Mouse (Mus musculus) yolk sac, embryonic 10.5 days (tissue): Measurements from ENCODE around the gene Fam219a.
A peak's percentile ranks its signal among the peaks of the same experiment; 100 is the strongest.

Source experiments
- DNase-seq: peaks from one replicate; pipeline ENCODE4 v3.0.0-alpha.2; 2017; ENCODE audit warnings: low spot score

Gene Fam219a

DNA sequence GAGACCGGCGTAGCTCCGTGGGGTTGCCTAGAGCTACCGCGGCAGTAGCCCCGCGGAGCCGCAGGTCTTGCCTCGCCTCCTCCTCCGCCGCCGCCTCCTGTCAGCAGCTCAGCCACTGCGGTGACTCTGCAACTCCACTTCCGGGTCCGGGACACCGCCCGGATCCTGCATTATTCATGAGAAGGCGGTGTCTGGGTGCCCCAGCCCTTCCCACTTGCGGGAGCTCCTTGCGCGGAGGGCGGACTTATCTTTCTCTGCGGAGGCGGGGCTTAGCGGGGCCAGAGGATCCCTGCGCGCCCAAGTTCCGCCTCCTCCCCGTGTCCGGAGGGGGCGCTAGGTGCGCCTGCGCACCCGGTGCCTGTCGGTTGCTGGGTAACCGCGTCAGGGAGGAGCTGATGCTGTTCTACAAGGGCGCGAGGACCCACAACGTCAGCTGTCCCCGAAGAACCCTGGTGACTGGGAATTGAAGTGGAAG is at the start of gene Fam219a, which contains the start of gene Dnaic1:
Fam219a (minus strand) TSS at position 128 of the 475 bp plus-strand sequence.
Dnaic1 (plus strand) TSS at position 365 of the 475 bp plus-strand sequence.
- DNase-seq: peak; percentile 98

DNA sequence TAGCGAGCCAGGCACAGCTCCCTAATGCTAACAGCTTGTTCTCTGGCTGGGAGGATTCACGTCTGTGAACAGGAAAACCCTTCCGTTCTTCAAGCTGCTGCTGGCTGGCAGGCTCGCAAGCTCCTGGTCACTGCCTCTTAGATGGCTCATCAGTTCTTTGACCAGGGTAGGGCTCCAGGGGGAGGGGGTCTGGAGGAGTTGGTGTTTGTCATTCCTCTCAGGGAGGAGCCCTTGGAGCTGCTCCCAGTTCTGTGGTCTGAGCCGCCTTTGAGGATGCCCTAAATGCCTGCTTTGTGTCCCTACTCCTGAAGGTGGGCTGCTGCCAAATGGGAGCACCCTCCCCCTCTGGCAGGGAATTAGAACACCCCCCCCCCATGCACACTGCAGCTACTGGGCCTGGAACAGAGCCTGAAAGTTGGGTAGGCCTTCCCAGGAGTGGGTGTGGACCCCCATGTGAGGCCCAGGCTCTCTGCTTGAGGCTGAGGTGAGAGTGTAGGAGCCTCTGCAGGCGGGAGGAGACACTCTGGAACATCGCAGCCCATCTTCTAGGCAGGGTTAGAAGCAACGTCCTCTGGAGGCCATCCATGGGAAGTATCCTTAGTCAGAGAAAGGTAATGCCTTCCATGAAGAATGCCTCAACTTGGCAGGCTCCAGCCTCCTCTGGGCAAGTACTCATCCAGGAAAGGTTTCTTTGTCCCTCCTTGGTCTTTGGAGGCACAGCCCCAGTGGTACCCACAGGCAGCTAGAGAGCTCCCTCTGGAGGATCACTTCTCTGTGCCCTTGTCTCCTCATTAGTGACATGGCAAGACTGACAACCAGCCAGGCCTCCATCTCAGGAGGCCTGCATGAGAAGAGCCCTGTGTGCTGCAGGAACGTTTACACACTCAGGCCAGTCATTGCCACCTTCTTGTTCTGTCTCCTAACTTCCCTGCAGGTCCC is 46.6 kb upstream of the Fam219a start:
- DNase-seq: no peak

DNA sequence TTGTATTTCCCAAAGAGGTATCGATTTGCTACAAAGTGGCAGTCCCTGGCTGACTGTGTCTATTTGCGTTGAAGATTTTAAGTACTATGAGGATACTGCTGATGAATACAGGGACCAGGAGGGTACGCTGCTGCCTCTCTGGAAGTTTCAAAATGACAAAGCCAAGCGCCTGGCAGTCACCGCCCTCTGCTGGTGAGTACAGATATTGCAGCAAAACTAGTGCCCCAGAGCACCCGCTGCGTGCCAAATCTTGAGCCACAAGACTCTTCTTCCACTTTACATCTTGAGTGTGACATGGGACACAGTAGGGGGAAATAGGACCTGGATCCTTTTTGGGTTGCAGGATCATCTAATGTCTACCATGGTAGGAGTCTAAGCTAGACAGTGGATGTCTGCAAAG is 44.8 kb upstream of the Fam219a start:
- peak; percentile 41 for DNase-seq

DNA sequence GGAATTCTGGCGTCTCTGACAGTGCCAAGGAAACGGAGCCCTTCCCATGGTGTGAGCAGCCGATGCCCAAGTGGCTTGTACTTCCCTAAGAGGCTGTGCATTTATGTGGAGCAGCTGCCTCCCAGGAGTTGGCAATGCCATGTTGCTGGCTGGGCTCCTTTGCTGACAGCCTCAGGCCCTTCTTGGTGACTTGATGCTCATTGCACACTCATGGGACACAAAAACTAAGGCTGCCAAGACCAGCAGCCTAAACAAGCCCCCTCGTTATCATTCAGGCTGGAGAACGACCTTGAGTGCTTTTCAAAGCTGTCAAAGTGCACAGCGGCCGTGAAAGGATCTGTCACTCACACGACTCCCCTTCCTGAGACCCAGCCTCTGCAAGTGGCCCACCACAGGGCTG is 42.8 kb upstream of the Fam219a start:
- DNase-seq: no peak

DNA sequence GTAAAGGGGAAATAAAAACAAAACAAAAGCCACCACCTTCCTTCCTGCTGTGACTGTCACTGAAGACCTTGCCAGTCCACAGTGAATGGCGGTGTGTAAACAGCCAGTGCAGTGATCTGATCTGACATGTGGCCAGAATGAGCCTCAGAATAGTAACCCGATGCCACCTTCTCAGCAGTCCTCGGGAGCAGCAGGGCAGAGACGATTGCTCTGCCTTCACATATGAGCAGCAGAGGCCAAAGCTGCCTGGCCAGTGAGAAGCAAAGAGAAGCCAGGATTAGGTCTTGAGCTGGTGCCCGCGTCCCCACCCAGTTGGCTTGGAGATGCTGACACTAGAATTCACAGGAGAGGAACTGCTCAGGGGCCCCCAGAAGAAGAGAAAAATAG is 41.2 kb upstream of the Fam219a start:
- DNase-seq: no peak

DNA sequence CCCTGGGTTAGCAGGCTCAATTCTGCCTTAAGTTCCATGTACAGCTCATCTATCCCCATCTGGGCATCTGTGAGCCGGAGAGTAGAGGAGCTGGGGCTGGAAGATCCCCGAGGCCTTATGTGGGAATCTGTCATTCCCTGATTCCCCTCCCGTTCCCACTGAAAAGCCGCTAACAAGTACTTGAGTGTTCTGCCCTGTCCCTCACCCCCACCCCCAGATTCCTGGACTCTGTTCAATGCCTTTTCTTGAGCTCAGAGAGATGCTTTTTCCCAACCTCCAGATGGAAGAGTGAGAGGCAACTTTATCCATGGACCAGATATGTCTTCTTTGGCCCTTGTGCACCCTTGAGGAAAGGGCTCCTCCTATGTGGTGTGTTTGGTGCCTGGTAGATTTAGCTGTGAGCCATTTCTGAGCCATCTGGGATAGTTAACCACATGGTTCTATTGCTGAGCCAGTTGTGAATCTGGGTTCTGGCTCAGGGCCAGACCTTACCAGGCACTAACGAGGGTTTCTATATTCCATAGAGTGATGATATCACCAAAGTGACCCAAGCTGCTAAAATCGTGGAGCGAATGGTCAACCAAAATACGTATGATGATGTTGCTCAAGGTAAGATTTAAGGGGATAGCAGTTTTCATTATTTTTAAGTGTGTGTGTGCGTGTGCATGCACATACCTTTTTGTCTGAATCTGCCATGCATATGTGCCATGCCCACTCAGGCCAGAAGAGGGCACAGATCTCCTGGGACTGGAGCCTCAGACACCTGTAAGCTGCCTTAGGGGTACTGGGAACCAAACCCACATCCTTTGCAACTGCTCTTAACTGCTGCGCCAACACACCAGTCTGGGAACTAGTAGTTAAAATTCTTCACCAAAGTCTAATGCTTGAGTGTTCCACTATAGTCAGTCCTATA is 40.6 kb upstream of the Fam219a start:
- DNase-seq: no peak

DNA sequence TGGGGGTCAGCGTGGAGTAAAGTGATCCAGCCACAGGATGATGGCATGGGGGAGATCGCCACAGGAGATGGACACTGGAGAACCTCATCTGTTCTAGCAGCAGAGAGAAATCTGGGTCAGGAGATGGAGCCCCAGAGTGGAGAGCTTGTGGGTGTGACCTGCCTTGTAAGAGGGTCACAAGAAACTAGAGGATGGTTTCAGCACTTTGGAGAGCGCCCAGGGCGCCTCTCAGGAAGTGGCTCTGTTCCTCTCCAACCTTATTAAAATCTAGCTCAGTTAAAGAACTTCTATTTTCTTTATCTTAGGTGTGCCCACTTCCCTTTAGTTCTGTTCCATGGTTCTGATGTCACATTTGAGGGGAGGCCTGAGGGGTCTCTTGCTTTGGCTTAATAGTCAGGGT is 37.4 kb upstream of the Fam219a start:
- DNase-seq: peak; percentile 59

DNA sequence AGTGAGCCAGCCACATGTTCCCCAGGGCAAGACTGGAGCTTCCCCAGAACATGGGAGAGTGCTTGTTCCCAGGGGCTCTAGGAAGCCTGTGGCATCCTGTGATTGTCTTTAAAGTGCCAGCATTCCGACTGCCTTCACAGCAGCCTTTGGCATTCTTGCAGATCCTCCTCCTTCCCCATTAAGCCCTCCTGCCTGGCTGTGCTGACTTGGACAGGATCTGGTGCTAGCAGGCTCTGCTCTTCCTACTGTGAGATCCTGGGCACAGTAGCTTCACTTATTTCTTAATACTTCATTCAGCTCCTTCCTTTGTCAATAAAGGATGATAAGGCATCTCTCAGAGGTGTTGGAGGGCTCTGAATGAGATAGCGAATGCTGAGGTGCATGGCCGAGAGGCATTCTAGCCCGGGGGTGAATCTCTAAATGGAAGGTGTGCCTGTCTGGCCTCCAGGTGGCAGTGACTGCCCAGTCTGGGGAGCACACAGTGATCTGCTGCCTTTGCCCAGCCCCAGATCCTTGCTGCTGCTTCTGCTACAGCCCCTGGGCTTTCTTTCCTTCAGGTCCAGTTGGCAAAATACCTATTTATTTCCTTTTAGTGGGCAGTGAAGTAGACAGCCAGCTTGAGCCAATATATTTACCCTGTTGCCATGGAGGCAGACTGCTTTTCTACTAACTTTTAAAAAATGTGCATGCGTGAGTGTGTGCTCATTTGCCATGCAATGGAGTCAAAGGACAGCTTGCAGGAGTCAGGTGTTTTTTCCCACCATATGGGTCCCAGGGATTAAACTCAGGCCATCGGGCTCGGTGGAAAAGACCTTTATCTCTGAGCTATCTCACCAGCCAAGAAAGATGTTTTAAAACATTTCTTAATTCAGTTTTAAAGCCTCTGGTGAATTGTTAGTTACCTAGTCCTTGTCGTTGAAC is 35.4 kb upstream of the Fam219a start:
- DNase-seq: no peak

DNA sequence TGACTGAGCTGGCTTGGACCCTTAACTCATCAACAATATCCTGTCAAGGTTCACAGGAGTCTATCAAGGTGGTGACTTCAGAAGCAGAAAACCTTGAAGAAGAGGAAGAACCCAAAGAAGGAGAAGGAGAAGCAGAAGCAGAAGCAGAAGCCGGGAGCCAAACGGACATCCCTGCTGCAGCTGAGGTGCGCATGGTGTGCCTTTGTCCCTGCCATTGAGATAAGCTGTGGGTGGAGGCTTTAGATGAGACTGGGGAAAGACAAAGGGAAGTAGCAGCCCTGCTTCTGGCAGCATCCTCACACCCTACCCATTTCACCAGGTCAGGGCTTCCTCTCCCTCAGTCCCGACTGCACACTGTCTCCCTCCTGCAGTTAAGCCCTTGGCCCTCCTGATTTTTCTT is 33.5 kb upstream of the Fam219a start:
- no peak for DNase-seq

DNA sequence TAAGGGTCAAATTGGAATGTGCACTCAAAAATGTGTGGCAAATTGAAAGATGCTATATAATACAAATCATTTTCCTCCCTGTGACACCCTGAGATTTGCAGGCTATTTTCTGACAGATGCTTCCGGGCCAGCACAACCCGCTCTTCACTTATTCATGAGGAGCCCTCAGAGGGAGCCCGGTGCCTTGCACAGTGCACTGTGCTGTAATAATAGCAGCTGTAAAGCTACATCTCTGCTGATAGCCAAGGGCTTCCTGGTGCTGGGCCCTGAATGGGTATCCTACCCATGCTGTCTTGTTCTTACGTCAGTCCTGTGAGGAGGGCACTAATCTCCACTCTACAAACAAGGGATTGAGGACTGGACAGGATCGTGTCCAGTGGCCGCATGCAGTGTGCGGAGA is 14.0 kb upstream of the Fam219a start:
- DNase-seq: no peak

DNA sequence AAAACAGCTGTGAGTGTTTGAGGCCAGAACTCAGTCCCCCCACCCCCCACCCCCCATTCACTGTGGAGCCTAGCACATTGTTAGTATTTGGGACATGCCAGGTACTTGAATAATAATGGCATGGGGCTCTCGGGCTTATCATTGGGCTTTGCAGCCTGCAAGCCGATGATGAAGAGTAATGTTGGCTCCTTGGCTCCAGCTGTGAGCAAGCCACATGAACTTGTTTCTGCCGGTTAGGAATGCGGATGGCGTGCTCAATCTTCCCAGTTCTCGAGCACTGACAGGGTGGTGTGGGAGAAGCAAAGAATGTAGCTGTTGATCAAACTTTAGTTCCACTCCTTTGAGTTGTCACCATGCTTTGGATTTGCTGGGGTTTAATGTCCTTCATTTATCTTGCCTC is 6.6 kb upstream of the Fam219a start:
- DNase-seq: no peak

DNA sequence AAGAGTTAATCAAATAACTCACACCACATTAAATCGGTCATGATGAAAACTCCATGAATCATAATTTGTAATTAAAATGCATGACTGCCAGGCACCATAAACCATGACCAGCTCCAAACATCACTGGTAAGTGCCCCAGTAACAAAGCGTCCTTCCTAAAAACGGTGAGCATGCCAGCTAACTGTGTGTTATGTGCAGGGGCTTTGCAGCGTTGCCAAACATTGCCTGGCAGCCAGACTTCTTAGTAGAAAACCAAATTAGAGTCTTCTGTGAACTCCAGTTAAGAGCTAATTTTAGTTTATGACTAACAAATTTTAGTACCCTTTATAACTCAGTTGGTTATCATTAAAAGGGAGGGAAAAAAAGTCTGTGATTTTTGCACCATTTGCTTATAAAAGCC is 4.2 kb upstream of the Fam219a start:
- no peak for DNase-seq

DNA sequence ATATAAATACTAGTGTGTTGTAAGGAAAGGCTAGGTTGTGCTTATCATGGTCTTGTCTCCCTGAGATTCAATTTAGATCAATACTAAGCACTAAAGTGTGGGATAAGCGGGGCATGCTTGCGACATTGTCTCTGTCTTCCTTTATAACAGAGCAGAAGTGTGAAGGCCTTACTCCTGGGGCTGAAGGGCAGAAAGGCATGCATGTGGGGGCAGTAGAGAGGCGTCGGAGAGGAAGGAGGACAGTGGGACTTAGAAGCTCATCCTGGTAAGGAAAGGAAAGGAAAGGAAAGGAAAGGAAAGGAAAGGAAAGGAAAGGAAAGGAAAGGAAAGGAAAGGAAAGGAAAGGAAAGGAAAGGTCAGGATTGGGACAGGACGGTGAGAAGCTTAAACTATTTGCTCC is 2.2 kb upstream of the Fam219a start:
- peak; percentile 45 for DNase-seq

DNA sequence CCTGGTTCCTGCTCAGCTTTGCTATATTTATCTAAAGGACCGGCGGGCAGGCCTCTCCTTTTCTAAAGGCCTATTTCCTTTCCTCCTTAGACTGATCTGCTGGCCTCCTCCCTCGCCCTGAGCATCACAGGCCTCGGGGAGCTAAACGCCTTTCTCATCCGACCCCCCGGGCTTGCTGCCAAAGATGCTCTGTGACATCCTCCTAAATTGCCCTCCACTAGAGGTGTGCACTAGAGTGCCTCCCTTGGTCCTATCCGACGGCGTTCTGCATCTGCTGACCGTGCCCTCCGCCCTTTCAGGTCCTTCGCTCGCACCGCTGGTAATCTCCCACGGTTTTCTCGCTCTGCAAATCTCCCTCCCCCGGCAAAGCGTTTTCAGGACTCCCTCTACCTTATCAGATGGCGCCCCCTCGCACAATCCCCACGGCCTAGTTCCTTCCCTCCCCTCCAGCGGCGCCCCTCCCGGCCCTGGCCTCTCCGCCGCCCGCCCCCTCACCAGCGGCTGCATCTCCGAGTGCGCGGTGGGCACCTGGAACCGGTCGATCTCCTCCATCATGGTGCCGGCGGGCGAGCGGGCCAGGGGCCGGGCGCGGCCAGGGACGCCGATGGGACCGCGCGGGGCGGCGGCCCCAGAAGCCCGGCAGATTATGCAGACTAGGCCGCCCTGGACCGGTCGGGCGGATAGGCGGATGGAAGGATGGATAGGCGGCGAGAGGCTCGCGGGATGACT is 492 bp downstream of the Fam219a start:
- DNase-seq: peak; percentile 13

DNA sequence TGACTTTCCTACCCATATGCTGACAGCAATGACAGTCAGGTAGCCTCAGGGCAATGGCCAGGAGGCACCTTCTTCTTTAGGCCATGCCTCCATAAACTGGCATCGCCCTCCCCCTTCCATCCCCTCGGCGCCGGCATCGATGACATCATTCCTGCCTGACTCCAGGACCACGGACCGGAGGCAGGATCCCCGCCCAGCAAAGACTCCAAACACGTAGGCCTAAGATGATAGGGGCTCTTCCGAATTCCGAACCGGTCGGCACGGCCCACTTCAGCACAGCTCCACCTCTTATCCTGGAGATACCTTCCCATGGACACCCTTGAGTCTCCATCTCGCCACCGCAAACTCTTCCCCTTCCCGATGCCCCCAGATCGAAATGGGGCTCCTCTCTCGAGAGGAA is 1.1 kb downstream of the Fam219a start:
- no peak for DNase-seq

DNA sequence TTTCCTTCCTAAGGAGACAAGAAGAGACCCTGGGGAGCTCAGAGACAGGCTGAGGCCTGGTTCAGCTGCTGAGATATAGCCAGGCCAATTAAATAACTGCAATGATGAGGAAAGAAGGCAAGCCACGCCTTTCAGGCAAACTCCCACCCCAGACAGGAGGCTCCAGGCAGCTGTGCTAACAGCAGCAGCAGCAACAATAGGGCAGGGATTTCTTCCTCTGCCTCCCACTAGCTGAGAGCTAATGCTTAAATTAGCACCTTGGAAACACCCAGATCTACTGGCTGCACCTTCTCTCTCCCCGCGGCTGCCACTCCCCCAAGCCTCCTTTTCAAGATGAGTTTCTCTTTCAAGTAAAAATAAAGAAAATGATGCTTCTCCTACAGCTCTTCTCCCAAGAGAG is 3.2 kb downstream of the Fam219a start:
- no peak for DNase-seq

DNA sequence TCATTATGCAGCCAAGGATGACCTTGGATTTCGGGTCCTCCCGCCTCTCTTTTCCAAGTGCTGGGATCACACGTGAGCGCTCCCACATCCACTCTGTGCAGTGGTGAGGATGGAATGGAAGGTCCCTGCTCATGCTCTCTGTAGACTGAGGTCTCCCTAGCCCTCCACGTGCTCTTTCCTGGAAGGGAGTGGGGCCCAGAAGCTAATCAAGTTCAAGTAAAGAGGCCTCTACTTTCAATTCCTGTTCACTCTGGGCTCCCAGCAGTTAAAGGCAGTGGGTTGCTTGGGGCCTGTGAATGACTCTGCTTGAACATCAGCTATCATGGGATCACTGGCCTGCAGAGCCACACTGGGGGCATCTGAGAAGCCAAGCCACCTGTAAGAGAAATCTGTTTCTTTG is 6.0 kb downstream of the Fam219a start:
- DNase-seq: no peak

DNA sequence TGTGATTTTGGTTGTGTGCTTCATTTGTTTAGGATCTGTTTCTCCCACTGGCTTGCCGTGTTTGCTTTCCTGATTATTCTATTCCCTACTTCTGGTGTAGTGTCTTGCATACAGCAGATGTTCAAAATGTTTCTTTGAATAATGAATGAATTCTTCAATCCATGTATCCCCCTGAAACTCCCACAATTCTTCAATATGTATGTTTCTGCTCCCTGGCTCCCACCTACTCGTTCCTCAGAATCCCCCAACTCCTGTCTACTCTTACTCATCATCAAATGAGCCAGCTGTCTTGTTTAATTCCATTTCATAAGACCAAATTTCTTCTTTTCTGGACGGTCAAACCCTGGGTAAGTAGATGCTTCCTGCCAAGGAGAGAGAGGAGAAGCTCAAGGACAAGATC is 12.2 kb downstream of the Fam219a start:
- DNase-seq: no peak

DNA sequence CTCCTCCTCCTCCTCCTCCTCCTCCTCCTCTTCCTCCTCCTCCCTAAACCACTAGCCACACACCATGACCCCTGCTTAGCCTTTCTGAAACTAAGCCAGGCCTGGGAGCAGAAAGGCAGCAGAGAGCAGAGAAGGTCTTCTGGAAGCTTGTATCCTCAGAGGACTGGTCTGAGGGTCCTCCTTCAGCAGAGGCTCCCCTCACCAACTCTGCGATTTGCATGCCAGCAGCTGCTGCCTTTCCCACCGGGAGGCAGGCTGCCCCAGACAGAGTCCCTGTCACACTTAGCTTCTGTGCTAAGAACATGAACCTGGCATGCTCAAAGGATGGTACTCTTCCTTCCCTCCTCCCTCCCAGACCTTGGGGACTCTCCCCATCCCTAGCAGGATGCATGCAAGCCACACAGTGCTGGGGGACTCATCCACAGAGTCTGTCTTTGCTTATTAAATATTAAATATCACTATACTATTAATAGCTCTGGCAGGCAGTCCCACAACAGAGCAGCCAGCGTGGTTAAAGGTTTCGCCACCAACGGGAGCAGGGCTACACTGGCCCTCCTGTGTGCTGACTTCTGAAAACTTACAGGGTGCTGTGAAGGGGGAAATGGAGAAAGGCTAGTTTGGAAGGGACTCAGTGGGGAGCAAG is 12.9 kb downstream of the Fam219a start:
- DNase-seq: no peak

DNA sequence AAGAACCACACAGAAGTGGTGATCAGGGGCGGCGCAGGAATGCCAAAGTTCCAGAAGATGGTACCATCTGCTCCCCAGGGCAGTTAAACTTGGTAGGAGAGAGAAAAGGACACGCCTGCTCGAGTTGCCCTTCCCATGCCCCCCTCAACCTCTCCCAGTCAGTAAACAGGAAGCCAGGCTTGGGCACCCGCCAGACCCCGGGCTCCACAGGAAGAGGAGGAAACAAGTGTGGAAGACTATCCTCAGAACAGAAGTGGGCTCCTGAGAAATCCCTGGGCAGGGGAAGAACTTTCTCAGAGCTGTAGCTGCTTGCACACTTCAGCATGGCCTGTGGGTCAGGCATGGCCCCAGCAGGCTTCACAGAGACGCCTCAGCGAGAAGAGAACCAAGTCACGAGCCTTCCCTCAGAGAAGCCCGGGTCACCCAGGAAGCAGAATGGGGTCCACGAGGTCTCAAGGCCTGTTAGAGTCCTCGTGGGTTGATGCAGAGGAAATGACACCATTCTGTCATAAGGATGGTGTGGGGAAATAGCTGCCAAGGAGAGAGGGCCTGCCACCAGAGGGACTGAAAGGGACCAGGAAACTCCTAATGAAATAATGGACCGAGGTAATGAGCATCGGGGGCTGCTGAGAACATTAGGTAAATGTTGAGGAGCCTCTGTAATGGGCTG is 14.2 kb downstream of the Fam219a start:
- no peak for DNase-seq
